Mouse (Mus musculus) C2C12 (cell line): ENCODE measurements around the gene Axl.

ENCODE experiments used
- CTCF ChIP-seq: IDR thresholded peaks from one replicate; pipeline ENCODE4 v1.5.1; 2011; ENCODE audit not compliant: control insufficient read depth, insufficient read depth, insufficient read length
- MYOG ChIP-seq: IDR thresholded peaks from one replicate; pipeline ENCODE4 v1.6.1; 2011; ENCODE audit not compliant: control insufficient read depth, insufficient read length; ENCODE audit errors: extremely low read depth

DNA sequence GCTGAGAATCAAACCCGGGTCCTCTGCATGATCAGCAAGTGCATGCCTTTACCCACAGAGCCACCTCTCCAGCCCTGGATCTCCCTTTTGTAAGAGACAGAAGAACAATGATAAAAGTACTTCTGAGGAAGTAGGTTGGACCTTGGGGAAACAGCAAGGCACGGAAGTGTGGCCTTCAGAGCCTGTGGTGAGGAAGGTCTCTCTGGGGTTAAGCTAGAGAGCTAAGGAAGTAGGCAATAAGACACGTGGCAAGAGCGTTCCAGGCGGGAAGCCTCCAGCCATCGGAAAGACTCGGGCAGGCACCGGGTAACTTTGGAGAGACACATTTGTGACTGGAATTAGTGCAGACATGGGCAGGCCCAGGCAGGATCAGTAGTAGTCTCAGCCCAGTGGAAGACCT, 6.3 kb upstream of the Axl start:
- TF ChIP-seq CTCF (no peak), MYOG (no peak)
